Mouse (Mus musculus): ENCODE results near the gene Kdm1b.

- no peak for TF ChIP-seq CTCF (IDR thresholded peaks at IDR 0.05; ENCODE audit: control insufficient read depth, insufficient read depth, insufficient read length)
- no peak for TF ChIP-seq CEBPB (IDR thresholded peaks at IDR 0.05; ENCODE audit: low read depth)
- no peak for TF ChIP-seq MYOD1 (IDR thresholded peaks at IDR 0.05; ENCODE audit: control insufficient read depth, insufficient read length, low read depth)
- no peak for TF ChIP-seq MAX (IDR thresholded peaks at IDR 0.05)
- no peak for TF ChIP-seq MYOG (IDR thresholded peaks at IDR 0.05; ENCODE audit: control insufficient read depth, extremely low read depth, insufficient read length)
- no peak for TF ChIP-seq USF1 (IDR thresholded peaks at IDR 0.05; ENCODE audit: low read depth)
Measured at GRCm38 (mm10) chr13:47050009-47050408, 6.7 kb downstream of the Kdm1b start.
